ENCODE assay signal across 26 mouse cellular contexts in the genomic region with DNA sequence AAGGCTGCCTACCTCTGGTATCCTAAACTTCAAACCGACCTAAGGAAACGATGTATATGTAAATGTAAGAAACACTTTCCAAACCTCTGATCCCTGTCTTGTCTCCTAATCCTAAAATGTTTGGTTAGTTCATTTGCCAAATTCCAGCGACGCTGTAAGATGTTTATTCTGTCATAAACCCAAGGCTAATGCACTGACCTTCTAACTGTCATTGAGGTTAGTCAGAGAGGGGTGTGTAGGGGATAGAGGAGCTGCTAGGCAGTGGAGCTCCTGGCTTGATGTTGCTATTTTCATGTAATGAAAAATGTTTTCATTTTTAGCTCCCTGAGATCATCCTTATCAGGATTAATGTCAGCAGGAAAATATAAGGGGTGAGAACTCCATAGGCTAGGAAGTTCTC.
A peak's percentile ranks its signal among the peaks of the same experiment; 100 is the strongest.
DNase-seq lines count a peak whose midpoint lies in the region; ATAC-seq and TF ChIP-seq lines count a peak whose summit lies in the region.
"Had no signal": no experiment of that assay in that cellular context is flagged by ENCODE, and none has a peak within 500 bp of the region (broad histone marks: within the 10 kb centered on the region; RNA-seq: fewer than 3 reads in every experiment).

No protein-coding gene starts in this region.

- no peaks in the 10 kb centered on the region for H3K36me3 ChIP-seq in kidney, postnatal 0 days (ENCODE audit: insufficient read depth, low read length)
- H3K36me3 ChIP-seq in stomach, embryonic 16.5 days (ENCODE audit: control insufficient read depth, insufficient read depth, low read length) = no peaks in the 10 kb centered on the region
- H3K36me3 ChIP-seq: forebrain, embryonic 12.5 days; G1E; hindbrain, embryonic 13.5 days; limb, embryonic 13.5 days; liver, embryonic 13.5 days; midbrain, embryonic 13.5 days had no signal

- H3K27ac ChIP-seq in kidney, postnatal 0 days = no peak overlapping the region
- no peak overlapping the region for H3K27ac ChIP-seq in stomach, embryonic 16.5 days (ENCODE audit: low read length)
- H3K27ac ChIP-seq: forebrain, embryonic 12.5 days; hindbrain, embryonic 13.5 days; liver, embryonic 13.5 days; macrophage; midbrain, embryonic 13.5 days had no signal

- H3K9ac ChIP-seq in kidney, postnatal 0 days (ENCODE audit: low read depth, low read length) = no peak overlapping the region
- H3K9ac ChIP-seq in stomach, embryonic 16.5 days (ENCODE audit: low read length) = no peak overlapping the region
- H3K9ac ChIP-seq: forebrain, embryonic 12.5 days; forebrain, postnatal 0 days; hindbrain, embryonic 13.5 days; limb, embryonic 13.5 days; liver, embryonic 13.5 days; midbrain, embryonic 13.5 days had no signal

- no peak overlapping the region for H3K4me3 ChIP-seq in kidney, postnatal 0 days (replicated peaks; ENCODE audit: low read depth, low read length)
- no peak overlapping the region for H3K4me3 ChIP-seq in stomach, embryonic 16.5 days (replicated peaks; ENCODE audit: low read length)
- H3K4me3 ChIP-seq: forebrain, embryonic 12.5 days; hindbrain, embryonic 13.5 days; limb, embryonic 13.5 days; liver, embryonic 13.5 days; midbrain, embryonic 13.5 days had no signal

- H3K9me3 ChIP-seq in kidney, postnatal 0 days (replicated peaks; ENCODE audit: low read length) = no peaks in the 10 kb centered on the region
- H3K9me3 ChIP-seq in stomach, embryonic 16.5 days (replicated peaks; ENCODE audit: control insufficient read depth, low read length) = no peaks in the 10 kb centered on the region
- H3K9me3 ChIP-seq: forebrain, embryonic 12.5 days; hindbrain, embryonic 13.5 days; liver, embryonic 13.5 days had no signal

- TF ChIP-seq CTCF in kidney, postnatal 0 days (IDR thresholded peaks at IDR 0.05; ENCODE audit: low read depth) = no peak

- peak; percentile 12 to 77 for DNase-seq in adrenal gland, adult (ENCODE audit: inconsistent age in 2 of 2, low spot score in 1 of 2)
- no peak for DNase-seq in adrenal gland, postnatal 4 days (ENCODE audit: low spot score in 2 of 2)
- peak; percentile 43 for DNase-seq in kidney, postnatal 0 days (ENCODE audit: low spot score)
- no peak for DNase-seq in kidney, postnatal 25 days
- peak; percentile 16 for DNase-seq in ovary, adult 18-20 months (ENCODE audit: low spot score)
- DNase-seq in ovary, postnatal 14 days (ENCODE audit: low spot score) = no peak
- DNase-seq in cerebellum, adult 18-20 months = no peak
- DNase-seq: cerebellum, adult 2 months; cerebellum, postnatal 14 days; forebrain, postnatal 0 days; kidney, adult 8-10 months; kidney, postnatal 10 days; layer of hippocampus, adult 9-11 months; liver, embryonic 13.5 days; lung, adult 18-20 months; right cerebral cortex, postnatal 25 days; thymus, postnatal 4 days had no signal

- 53% methylated on average over 4 of the region's 4 CpGs for WGBS in kidney, postnatal 0 days
- WGBS in stomach, embryonic 16.5 days = 22% methylated on average over 4 of the region's 4 CpGs

- ATAC-seq in kidney, postnatal 0 days (replicated peaks; ENCODE audit: low FRiP score, low read depth) = no peak
- 0 out of 2 replicates have a peak, but pooled peaks have one; percentile 37 for ATAC-seq in stomach, embryonic 16.5 days (ENCODE audit: insufficient read depth, low FRiP score)
- ATAC-seq: forebrain, postnatal 0 days; intestine, embryonic 16.5 days; midbrain, embryonic 13.5 days; Patski had no signal

- H3K4me1 ChIP-seq in kidney, postnatal 0 days (replicated peaks; ENCODE audit: insufficient read depth, low read length) = no peaks in the 10 kb centered on the region
- H3K4me1 ChIP-seq in stomach, embryonic 16.5 days (ENCODE audit: control insufficient read depth, insufficient read depth, low read length) = peaks cover 5% of the 10 kb centered on the region; the same call in 1 of the 2 replicates
- H3K4me1 ChIP-seq: hindbrain, embryonic 13.5 days; liver, embryonic 13.5 days had no signal

- no peak overlapping the region for H3K4me2 ChIP-seq in kidney, postnatal 0 days (ENCODE audit: low read length)
- H3K4me2 ChIP-seq in stomach, embryonic 16.5 days (ENCODE audit: low read depth, low read length) = no peak overlapping the region
- H3K4me2 ChIP-seq: forebrain, embryonic 12.5 days; hindbrain, embryonic 13.5 days; limb, embryonic 13.5 days; liver, embryonic 13.5 days; midbrain, embryonic 13.5 days had no signal

- H3K27me3 ChIP-seq in kidney, postnatal 0 days (ENCODE audit: insufficient read depth, low read length) = no peaks in the 10 kb centered on the region
- no peaks in the 10 kb centered on the region for H3K27me3 ChIP-seq in stomach, embryonic 16.5 days (ENCODE audit: control insufficient read depth, insufficient read depth, low read length)
- H3K27me3 ChIP-seq: forebrain, embryonic 12.5 days; hindbrain, embryonic 13.5 days; limb, embryonic 13.5 days; liver, embryonic 13.5 days; midbrain, embryonic 13.5 days; Patski had no signal

Comparison
In these comparisons a context has a peak if more than half of its experiments do, and no peak if none do; other contexts are left out.
1. DNase-seq: peak in adrenal gland, adult (2 of 2), kidney, postnatal 0 days (single experiment) and ovary, adult 18-20 months (single experiment); none in adrenal gland, postnatal 4 days (0 of 2), kidney, postnatal 25 days (0 of 2), ovary, postnatal 14 days (single experiment) and cerebellum, adult 18-20 months (0 of 2).